Mouse (Mus musculus) bone marrow, adult 2 months (tissue): Measurements from ENCODE around the gene Ndufs4.

Experiments
- CTCF ChIP-seq: fragments of 200-500 bp; IDR thresholded peaks from 2 replicates; pipeline ENCODE4 v1.5.1; 2011; ENCODE audit warnings: low read length, control low read depth; ENCODE audit not compliant: control insufficient read depth, insufficient read depth
- POLR2A ChIP-seq: fragments of 200-500 bp; IDR thresholded peaks from 2 replicates; pipeline ENCODE4 v1.6.1; 2011; ENCODE audit warnings: low read depth, mild to moderate bottlenecking, control low read depth, low read length, borderline replicate concordance; ENCODE audit not compliant: control insufficient read depth

- TF ChIP-seq POLR2A: no peak
- no peak for TF ChIP-seq CTCF
These were observed 6.7 kb upstream of the Ndufs4 start for GRCm38 (mm10) chr13:114394784-114395183.
